Mouse (Mus musculus): ENCODE data around the gene Chsy1.

GRCm38 (mm10) chr7:66196609-66197445, 87.5 kb downstream of the Chsy1 start:
- TF ChIP-seq CTCF (IDR thresholded peaks at IDR 0.05; ENCODE audit: control insufficient read depth, insufficient read depth, insufficient replicate concordance, low read depth, low read length) (no peak), POLR2A (IDR thresholded peaks at IDR 0.05; ENCODE audit: control insufficient read depth, low read depth, low read length) (no peak)

Measured in testis, adult 2 months (tissue).